Mouse (Mus musculus) ES-E14 (cell line): ENCODE data around the gene Atoh8. TPM values are rescaled to one million over a fixed set of nuclear protein-coding genes. Genes with fewer than 3 reads are reported as not detected.

ENCODE experiments used
- DNase-seq: peaks from one replicate; pipeline ENCODE4 v3.0.0-alpha.2; 2013; ENCODE audit warnings: low read depth, low spot score
- H3K27ac ChIP-seq: 2 replicates; pipeline ENCODE4 v1.5.1; 2012; ENCODE audit warnings: low read depth, mild to moderate bottlenecking, low read length, moderate library complexity, mixed read lengths; ENCODE audit not compliant: poor library complexity, insufficient read depth, severe bottlenecking
- H3K36me3 ChIP-seq: 2 replicates; pipeline ENCODE4 v1.6.1; 2012; ENCODE audit warnings: mild to moderate bottlenecking, low read length, moderate library complexity, mixed read lengths; ENCODE audit not compliant: control insufficient read depth, poor library complexity, insufficient read depth, severe bottlenecking
- H3K4me1 ChIP-seq, 2 experiments: fragments of 150-350 bp in 1 of 2; sonication (generic) in 1 of 2; 2 replicates each; pipeline ENCODE4 v1.6.1; 2012; ENCODE audit warnings: low read length in 2 of 2, mild to moderate bottlenecking in 1 of 2, mixed read lengths in 1 of 2; ENCODE audit not compliant: control insufficient read depth in 2 of 2, insufficient read depth in 2 of 2, poor library complexity in 1 of 2
- H3K4me3 ChIP-seq, 2 experiments: fragments of 150-350 bp in 1 of 2; sonication (generic) in 1 of 2; 2 replicates each; pipeline ENCODE4 v1.5.1; 2012; ENCODE audit warnings: low read length in 2 of 2, low read depth in 1 of 2, mild to moderate bottlenecking in 1 of 2, mixed read lengths in 1 of 2; ENCODE audit not compliant: insufficient read depth in 1 of 2, poor library complexity in 1 of 2, severe bottlenecking in 1 of 2
- H3K9ac ChIP-seq: 2 replicates; pipeline ENCODE4 v1.6.1; 2012; ENCODE audit warnings: low read depth, mild to moderate bottlenecking, low read length, mixed read lengths; ENCODE audit not compliant: poor library complexity, insufficient read depth, severe bottlenecking
- H3K9me3 ChIP-seq: fragments of 150-350 bp; sonication (generic); 2 replicates; pipeline ENCODE4 v1.6.1; 2012; ENCODE audit warnings: low read depth, mild to moderate bottlenecking, low read length; ENCODE audit not compliant: control insufficient read depth, insufficient read depth
- CHD2 ChIP-seq: IDR thresholded peaks from 2 replicates; pipeline ENCODE4 v1.6.1; 2014; ENCODE audit warnings: mild to moderate bottlenecking, low read depth, low read length, inconsistent platforms
- HCFC1 ChIP-seq: IDR thresholded peaks from 2 replicates; pipeline ENCODE4 v1.6.1; 2012; ENCODE audit warnings: low read length, inconsistent platforms, borderline replicate concordance; ENCODE audit not compliant: insufficient read depth
- MAFK ChIP-seq: IDR thresholded peaks from 2 replicates; pipeline ENCODE4 v1.6.1; 2014; ENCODE audit warnings: mild to moderate bottlenecking, low read depth, low read length, inconsistent platforms; ENCODE audit not compliant: insufficient read depth
- ZC3H11A ChIP-seq: IDR thresholded peaks from 2 replicates; pipeline ENCODE4 v1.6.1; 2012; ENCODE audit warnings: low read depth, mild to moderate bottlenecking, inconsistent platforms, low read length, borderline replicate concordance
- ZNF384 ChIP-seq: IDR thresholded peaks from 2 replicates; pipeline ENCODE4 v1.6.1; 2012; ENCODE audit warnings: low read depth, low read length, inconsistent platforms
- in situ Hi-C, 2 experiments: fragments of 600-800 bp; cut with MboI; formaldehyde crosslinking; loops; one replicate each; pipeline ENCODE4 v1.15.1; 2025; ENCODE audit warnings: low sequenced_read_pairs in 2 of 2, inconsistent platforms in 1 of 2; ENCODE audit not compliant: unreplicated experiment in 2 of 2
- total RNA-seq: library from RNA; depleted of rRNA; stranded (reverse); fragments of 300-350 nt; gene quantifications from 2 replicates; pipeline ENCODE4 v1.2.3, GENCODE M21; 2012

Atoh8 gene
- total RNA-seq, 1 experiment = 1.0 TPM

GRCm38 (mm10) chr6:72230875-72231274 lies 4.5 kb downstream of the Atoh8 start:
- H3K27ac ChIP-seq = no peak overlapping the region
- TF ChIP-seq HCFC1 (no peak), ZNF384 (no peak), MAFK (no peak), CHD2 (no peak), ZC3H11A (no peak)
- no peak overlapping the region for H3K9ac ChIP-seq
- no peaks in the 10 kb centered on the region for H3K9me3 ChIP-seq
- H3K4me3 ChIP-seq = no peak overlapping the region
- in situ Hi-C loops = loop anchor here in 1 of 2 experiments (10.0 kb wide), 1 partner anchor 46 kb away; no protein-coding TSS in a partner anchor
- no peaks in the 10 kb centered on the region for H3K4me1 ChIP-seq
- H3K36me3 ChIP-seq = no peaks in the 10 kb centered on the region
- DNase-seq = no peak

GRCm38 (mm10) chr6:72227665-72228265 lies 7.6 kb downstream of the Atoh8 start:
- in situ Hi-C loops = no loop called here
- Histone ChIP-seq H3K4me3 (no peak overlapping the region), H3K9me3 (no peaks in the 10 kb centered on the region), H3K27ac (no peak overlapping the region), H3K4me1 (peaks cover 0 to 5% of the 10 kb centered on the region in 2 experiments; a peak in 1 of 4 replicates), H3K9ac (no peak overlapping the region), H3K36me3 (no peaks in the 10 kb centered on the region)
- DNase-seq = no peak
- TF ChIP-seq ZNF384 (no peak), CHD2 (no peak), MAFK (no peak), HCFC1 (no peak), ZC3H11A (no peak)

GRCm38 (mm10) chr6:72227011-72227410 lies 8.4 kb downstream of the Atoh8 start:
- Histone ChIP-seq H3K27ac (no peak overlapping the region), H3K36me3 (no peaks in the 10 kb centered on the region), H3K9me3 (no peaks in the 10 kb centered on the region), H3K4me1 (peaks cover 0 to 5% of the 10 kb centered on the region in 2 experiments; a peak in 1 of 4 replicates), H3K9ac (no peak overlapping the region), H3K4me3 (no peak overlapping the region)
- TF ChIP-seq MAFK = no peak
- TF ChIP-seq ZC3H11A = no peak
- TF ChIP-seq CHD2 = no peak
- TF ChIP-seq ZNF384 = no peak
- TF ChIP-seq HCFC1 = no peak
- no peak for DNase-seq
- in situ Hi-C loops = no loop called here

GRCm38 (mm10) chr6:72225686-72226085 lies 9.7 kb downstream of the Atoh8 start:
- in situ Hi-C loops = no loop called here
- Histone ChIP-seq H3K9me3 (no peaks in the 10 kb centered on the region), H3K36me3 (no peaks in the 10 kb centered on the region), H3K27ac (no peak overlapping the region), H3K4me3 (no peak overlapping the region), H3K4me1 (peaks cover 0 to 5% of the 10 kb centered on the region in 2 experiments; a peak in 1 of 4 replicates), H3K9ac (no peak overlapping the region)
- no peak for DNase-seq
- TF ChIP-seq ZNF384 = no peak
- TF ChIP-seq HCFC1 = no peak
- TF ChIP-seq MAFK = no peak
- TF ChIP-seq ZC3H11A = no peak
- no peak for TF ChIP-seq CHD2
